Mouse (Mus musculus): Measurements from ENCODE around the gene Clasp1.

DNA sequence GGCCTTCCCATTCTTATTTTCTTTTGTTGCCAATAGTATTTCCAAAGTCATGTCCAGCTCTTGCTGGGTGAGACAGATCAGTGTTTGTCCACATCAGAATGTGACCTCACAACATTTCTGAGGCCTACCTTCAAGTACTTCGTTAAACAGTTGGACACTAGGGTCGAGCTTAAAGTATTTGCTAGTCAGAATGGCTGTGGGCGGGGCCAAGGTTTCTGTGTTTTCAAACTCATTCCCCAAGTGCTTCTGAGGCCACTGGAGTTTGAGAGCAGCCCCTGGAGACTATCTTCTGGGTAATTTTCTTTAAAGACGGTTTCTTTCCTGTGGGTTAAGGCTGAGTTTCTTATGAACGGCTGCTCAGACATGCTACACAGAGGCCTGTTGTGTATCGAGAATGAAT, 9.7 kb downstream of the Clasp1 start:
- TF ChIP-seq POLR2A (IDR thresholded peaks at IDR 0.05; ENCODE audit: borderline replicate concordance, control insufficient read depth, low read depth, low read length) (no peak), CTCF (IDR thresholded peaks at IDR 0.05; ENCODE audit: control insufficient read depth, insufficient read depth, low read length) (no peak)
